Mouse (Mus musculus): Measurements from ENCODE around the gene Ift122. TPM values are rescaled to one million over a fixed set of nuclear protein-coding genes. Genes with fewer than 3 reads are reported as not detected.

Gene Ift122
- polyA plus RNA-seq, 2 experiments: 17.9 to 21.2 TPM

DNA sequence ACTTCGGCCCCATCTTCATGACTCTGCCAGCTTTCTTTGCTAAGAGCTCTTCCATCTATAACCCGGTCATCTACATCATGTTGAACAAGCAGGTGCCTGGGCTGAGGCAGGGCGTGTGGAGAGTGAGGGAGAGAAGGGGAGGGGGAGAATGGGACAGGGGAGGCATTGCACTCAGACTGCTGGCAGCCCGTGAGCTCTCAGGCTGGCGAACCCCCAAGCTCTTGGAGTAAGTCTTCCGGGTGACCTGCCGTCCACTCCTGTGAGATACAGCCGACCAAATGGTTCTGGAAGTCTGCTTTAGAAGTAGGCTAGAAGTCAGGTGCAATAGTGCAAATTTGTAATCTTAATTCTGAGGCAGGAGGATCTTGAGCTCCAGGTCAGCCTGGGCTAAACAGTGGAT is 82.3 kb downstream of the Ift122 start:
- WGBS: 84% methylated on average over 8 of the region's 8 CpGs
- TF ChIP-seq POLR2A (IDR thresholded peaks at IDR 0.05; ENCODE audit: borderline replicate concordance, extremely low read depth, insufficient read depth, insufficient read length): no peak
- no peaks in the 10 kb centered on the region for H3K36me3 ChIP-seq (ENCODE audit: control insufficient read depth, insufficient read depth, low read length)
- no peaks in the 10 kb centered on the region for H3K27me3 ChIP-seq (ENCODE audit: control insufficient read depth, insufficient read depth, low read length)
- ATAC-seq (ENCODE audit: low FRiP score, low read depth) (no peak), DNase-seq (ENCODE audit: low spot score) (no peak)
- no peaks in the 10 kb centered on the region for H3K4me1 ChIP-seq (ENCODE audit: control insufficient read depth, insufficient read depth, low read length)
- H3K4me3 ChIP-seq (replicated peaks; ENCODE audit: low read length): no peak overlapping the region
- H3K27ac ChIP-seq (replicated peaks; ENCODE audit: low read depth, low read length): no peak overlapping the region
- H3K4me2 ChIP-seq (replicated peaks; ENCODE audit: low read depth, low read length, severe bottlenecking): no peak overlapping the region
- no peaks in the 10 kb centered on the region for H3K9me3 ChIP-seq (ENCODE audit: control insufficient read depth, low read length)
- no peak overlapping the region for H3K9ac ChIP-seq (ENCODE audit: low read depth, low read length, severe bottlenecking)

DNA sequence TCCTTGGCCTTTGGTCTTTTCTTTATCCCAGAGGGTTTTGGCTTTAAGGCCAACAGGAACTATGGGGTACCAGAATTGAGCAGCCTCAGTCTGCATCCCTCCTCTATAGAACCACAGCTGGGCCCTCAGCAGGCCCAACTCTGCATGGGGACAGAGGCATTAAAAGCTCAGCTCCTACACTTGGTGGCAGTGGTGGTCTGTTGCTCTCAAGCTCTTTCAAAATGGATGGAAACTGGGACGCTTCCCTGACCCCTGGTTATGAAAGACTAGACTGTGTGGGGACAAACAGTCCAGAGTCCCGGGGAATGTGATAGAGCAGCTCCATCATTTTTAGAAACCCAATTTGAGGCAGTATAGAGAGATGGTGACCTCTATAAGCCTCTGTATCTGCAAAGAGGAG is 84.7 kb downstream of the Ift122 start:
- no peak for TF ChIP-seq POLR2A (IDR thresholded peaks at IDR 0.05; ENCODE audit: borderline replicate concordance, extremely low read depth, insufficient read depth, insufficient read length)
- no peak for ATAC-seq (ENCODE audit: low FRiP score, low read depth)
- Histone ChIP-seq H3K4me2 (replicated peaks; ENCODE audit: low read depth, low read length, severe bottlenecking) (no peak overlapping the region), H3K27ac (replicated peaks; ENCODE audit: low read depth, low read length) (no peak overlapping the region), H3K36me3 (ENCODE audit: control insufficient read depth, insufficient read depth, low read length) (no peaks in the 10 kb centered on the region), H3K27me3 (ENCODE audit: control insufficient read depth, insufficient read depth, low read length) (no peaks in the 10 kb centered on the region), H3K4me3 (replicated peaks; ENCODE audit: low read length) (no peak overlapping the region), H3K4me1 (ENCODE audit: control insufficient read depth, insufficient read depth, low read length) (no peaks in the 10 kb centered on the region), H3K9ac (ENCODE audit: low read depth, low read length, severe bottlenecking) (no peak overlapping the region), H3K9me3 (ENCODE audit: control insufficient read depth, low read length) (no peaks in the 10 kb centered on the region)
- DNase-seq (ENCODE audit: low spot score): no peak
- 97% methylated on average over 2 of the region's 2 CpGs for WGBS

DNA sequence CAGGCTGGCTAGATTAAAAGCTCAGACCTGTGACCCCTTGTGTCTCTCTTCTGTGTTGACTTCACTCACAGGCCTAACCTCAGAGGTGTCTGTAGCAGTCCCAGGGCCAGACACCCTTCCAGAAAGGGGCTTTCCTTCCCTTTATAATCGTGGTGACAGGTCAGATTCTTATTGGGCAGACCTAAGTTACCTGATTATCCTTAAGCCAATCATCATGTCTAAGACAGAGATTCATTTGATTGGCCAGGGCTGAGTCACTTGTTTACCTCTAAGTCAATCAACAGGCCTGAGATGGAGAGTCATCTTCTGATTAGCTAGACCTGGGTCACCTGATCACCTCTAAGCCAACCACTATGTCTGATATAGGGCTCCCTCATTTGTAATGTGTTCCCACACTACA is 85.5 kb downstream of the Ift122 start:
- ATAC-seq (ENCODE audit: low FRiP score, low read depth): no peak
- Histone ChIP-seq H3K36me3 (ENCODE audit: control insufficient read depth, insufficient read depth, low read length) (no peaks in the 10 kb centered on the region), H3K27me3 (ENCODE audit: control insufficient read depth, insufficient read depth, low read length) (no peaks in the 10 kb centered on the region), H3K4me1 (ENCODE audit: control insufficient read depth, insufficient read depth, low read length) (no peaks in the 10 kb centered on the region), H3K9ac (ENCODE audit: low read depth, low read length, severe bottlenecking) (no peak overlapping the region), H3K9me3 (ENCODE audit: control insufficient read depth, low read length) (no peaks in the 10 kb centered on the region), H3K4me2 (replicated peaks; ENCODE audit: low read depth, low read length, severe bottlenecking) (no peak overlapping the region), H3K27ac (replicated peaks; ENCODE audit: low read depth, low read length) (no peak overlapping the region), H3K4me3 (replicated peaks; ENCODE audit: low read length) (no peak overlapping the region)
- 53% methylated on average over 1 of the region's 1 CpGs for WGBS
- no peak for DNase-seq (ENCODE audit: low spot score)
- TF ChIP-seq POLR2A (IDR thresholded peaks at IDR 0.05; ENCODE audit: borderline replicate concordance, extremely low read depth, insufficient read depth, insufficient read length): no peak

DNA sequence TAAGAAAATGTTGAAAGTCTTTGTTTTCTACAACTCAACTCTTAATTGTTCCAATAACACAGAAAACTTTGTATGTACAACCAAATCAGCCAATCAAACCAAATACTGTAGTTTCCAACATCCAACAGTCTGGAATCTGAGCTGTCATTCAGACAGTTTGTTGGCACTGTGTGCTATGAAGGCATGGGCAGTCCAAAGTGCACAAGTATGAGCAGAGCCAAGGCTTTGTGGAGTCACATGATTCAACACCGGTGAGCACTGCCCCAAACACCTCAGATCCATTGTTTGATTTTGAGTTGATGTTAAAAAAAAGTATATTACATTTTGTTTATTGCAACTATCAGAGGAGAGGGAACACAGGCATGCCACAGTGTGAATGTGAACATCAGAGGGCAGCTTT is 87.3 kb downstream of the Ift122 start:
- Histone ChIP-seq H3K27me3 (ENCODE audit: control insufficient read depth, insufficient read depth, low read length) (no peaks in the 10 kb centered on the region), H3K4me2 (replicated peaks; ENCODE audit: low read depth, low read length, severe bottlenecking) (no peak overlapping the region), H3K36me3 (ENCODE audit: control insufficient read depth, insufficient read depth, low read length) (no peaks in the 10 kb centered on the region), H3K4me3 (replicated peaks; ENCODE audit: low read length) (no peak overlapping the region), H3K4me1 (ENCODE audit: control insufficient read depth, insufficient read depth, low read length) (no peaks in the 10 kb centered on the region), H3K27ac (replicated peaks; ENCODE audit: low read depth, low read length) (no peak overlapping the region), H3K9me3 (ENCODE audit: control insufficient read depth, low read length) (no peaks in the 10 kb centered on the region), H3K9ac (ENCODE audit: low read depth, low read length, severe bottlenecking) (no peak overlapping the region)
- DNase-seq (ENCODE audit: low spot score) (no peak), ATAC-seq (ENCODE audit: low FRiP score, low read depth) (no peak)
- TF ChIP-seq POLR2A (IDR thresholded peaks at IDR 0.05; ENCODE audit: borderline replicate concordance, extremely low read depth, insufficient read depth, insufficient read length): no peak
- WGBS: 76% methylated on average over 1 of the region's 1 CpGs

DNA sequence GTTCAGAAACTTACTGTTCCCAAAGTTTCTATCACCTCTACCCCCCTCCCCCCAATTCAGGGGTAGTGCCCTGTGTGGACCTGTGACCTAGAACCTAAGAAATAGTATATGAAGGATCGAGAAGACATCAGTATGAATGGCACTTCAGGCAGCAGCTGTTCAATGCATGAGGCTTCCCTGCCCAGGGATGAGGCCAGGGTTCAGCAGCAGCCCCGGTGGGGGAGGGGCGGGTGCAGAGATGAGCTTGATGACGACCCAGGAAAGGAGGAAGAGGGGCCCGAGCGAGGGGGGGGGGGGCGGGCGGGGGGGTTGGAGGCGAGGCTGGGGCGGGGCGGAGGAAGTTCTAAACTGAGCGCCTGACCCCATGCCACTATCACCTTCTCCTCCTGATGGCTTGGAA is 87.9 kb downstream of the Ift122 start:
- no peak for ATAC-seq (ENCODE audit: low FRiP score, low read depth)
- TF ChIP-seq POLR2A (IDR thresholded peaks at IDR 0.05; ENCODE audit: borderline replicate concordance, extremely low read depth, insufficient read depth, insufficient read length): no peak
- Histone ChIP-seq H3K4me2 (replicated peaks; ENCODE audit: low read depth, low read length, severe bottlenecking) (no peak overlapping the region), H3K4me3 (replicated peaks; ENCODE audit: low read length) (no peak overlapping the region), H3K27me3 (ENCODE audit: control insufficient read depth, insufficient read depth, low read length) (no peaks in the 10 kb centered on the region), H3K9ac (ENCODE audit: low read depth, low read length, severe bottlenecking) (no peak overlapping the region), H3K9me3 (ENCODE audit: control insufficient read depth, low read length) (no peaks in the 10 kb centered on the region), H3K36me3 (ENCODE audit: control insufficient read depth, insufficient read depth, low read length) (no peaks in the 10 kb centered on the region), H3K4me1 (ENCODE audit: control insufficient read depth, insufficient read depth, low read length) (no peaks in the 10 kb centered on the region), H3K27ac (replicated peaks; ENCODE audit: low read depth, low read length) (no peak overlapping the region)
- 12% methylated on average over 9 of the region's 12 CpGs for WGBS
- no peak for DNase-seq (ENCODE audit: low spot score)

Measured in limb, embryonic 14.5 days (tissue).